Comparison of ENCODE assay signal across 8 mouse cellular contexts in the genomic region with DNA sequence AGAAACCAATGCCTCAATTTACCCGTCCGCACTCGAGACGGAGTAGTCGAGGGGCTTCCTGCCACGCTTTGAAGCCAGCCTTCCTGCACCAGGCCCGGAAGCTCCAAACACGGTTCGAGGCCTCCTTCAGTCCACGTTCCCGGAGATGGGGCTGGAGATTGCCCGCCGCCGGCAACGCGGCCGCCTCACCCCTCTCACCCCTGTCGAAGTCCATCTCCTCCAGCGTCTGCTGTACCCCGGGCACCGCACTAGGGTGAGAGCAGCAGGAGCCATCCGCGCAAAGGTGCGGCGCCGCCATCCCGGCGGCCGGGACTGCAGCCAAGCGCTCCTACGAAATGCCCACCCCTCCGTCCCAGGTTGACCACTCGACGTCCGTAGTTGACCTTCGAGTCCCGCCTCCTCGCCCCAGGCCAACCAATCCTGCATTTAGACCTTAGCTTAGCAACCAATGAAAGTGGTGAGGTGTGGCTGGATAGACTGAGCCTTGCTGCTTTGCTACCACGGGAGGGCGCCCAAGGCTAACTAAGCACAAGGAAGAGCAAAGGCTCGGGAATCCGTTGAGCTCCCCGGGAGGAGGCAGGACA. TPM values are rescaled to one million over a fixed set of nuclear protein-coding genes. Genes with fewer than 3 reads are reported as not detected.
A peak's percentile ranks its signal among the peaks of the same experiment; 100 is the strongest.
DNase-seq lines count a peak whose midpoint lies in the region; ATAC-seq and TF ChIP-seq lines count a peak whose summit lies in the region.

Ankrd39 (minus strand) TSS at position 558 of the 584 bp plus-strand sequence.

- peaks cover 3% of the 10 kb centered on the region; the same call in 1 of the 2 replicates for H3K4me1 ChIP-seq in bone marrow macrophage, adult 2 months (ENCODE audit: control insufficient read depth, insufficient read depth, low read length)
- peaks cover 9% of the 10 kb centered on the region; the same call in 1 of the 2 replicates for H3K4me1 ChIP-seq in embryonic fibroblast, embryonic 13.5 days (ENCODE audit: control insufficient read depth, insufficient read depth, low read length)
- H3K4me1 ChIP-seq in kidney, embryonic 14.5 days (ENCODE audit: control insufficient read depth, insufficient read depth, low read length), result peaks cover 29% of the 10 kb centered on the region
- peaks cover 50% of the 10 kb centered on the region for H3K4me1 ChIP-seq in limb, embryonic 15.5 days

- no peaks in the 10 kb centered on the region for H3K9me3 ChIP-seq in kidney, embryonic 14.5 days (ENCODE audit: control insufficient read depth, low read length)
- H3K9me3 ChIP-seq in limb, embryonic 15.5 days, result no peaks in the 10 kb centered on the region

- peaks cover 36% of the 10 kb centered on the region for H3K36me3 ChIP-seq in kidney, embryonic 14.5 days (ENCODE audit: control insufficient read depth, insufficient read depth, low read length)
- peaks cover 40% of the 10 kb centered on the region for H3K36me3 ChIP-seq in limb, embryonic 15.5 days

- no peak within 1 kb of the TSS for H3K27ac ChIP-seq in bone marrow macrophage, adult 2 months (ENCODE audit: insufficient read depth, low read depth, low read length)
- H3K27ac ChIP-seq in embryonic fibroblast, embryonic 13.5 days (ENCODE audit: insufficient read depth, low read length), result peak within 1 kb of the TSS; percentile 36
- H3K27ac ChIP-seq in kidney, embryonic 14.5 days (ENCODE audit: low read depth, low read length), result peak within 1 kb of the TSS; percentile 69
- peak within 1 kb of the TSS; percentile 79 for H3K27ac ChIP-seq in limb, embryonic 15.5 days

- peak; percentile 77 for TF ChIP-seq CTCF in bone marrow macrophage, adult 2 months (IDR thresholded peaks at IDR 0.05; ENCODE audit: low read depth, low read length)
- TF ChIP-seq CTCF in embryonic fibroblast, embryonic 13.5 days (IDR thresholded peaks at IDR 0.05; ENCODE audit: borderline replicate concordance, insufficient read depth, low read length), result peak; percentile 90

- no peaks in the 10 kb centered on the region for H3K27me3 ChIP-seq in kidney, embryonic 14.5 days (ENCODE audit: control insufficient read depth, insufficient read depth, low read length)
- no peaks in the 10 kb centered on the region for H3K27me3 ChIP-seq in limb, embryonic 15.5 days

- ATAC-seq in kidney, embryonic 14.5 days (ENCODE audit: low FRiP score, low TSS enrichment), result peak; percentile 98
- peak; percentile 94 for ATAC-seq in limb, embryonic 15.5 days (ENCODE audit: insufficient number of reproducible peaks, low FRiP score, low TSS enrichment, low read depth)

- H3K4me2 ChIP-seq in kidney, embryonic 14.5 days (replicated peaks; ENCODE audit: low read depth, low read length), result peak within 1 kb of the TSS; percentile 80
- peak within 1 kb of the TSS; percentile 70 for H3K4me2 ChIP-seq in limb, embryonic 15.5 days

- WGBS in kidney, embryonic 14.5 days, result under 1% methylated on average over 43 of the region's 43 CpGs
- WGBS in limb, embryonic 15.5 days, result under 1% methylated on average over 43 of the region's 43 CpGs

- TF ChIP-seq POLR2A in bone marrow macrophage, adult 2 months (IDR thresholded peaks at IDR 0.05; ENCODE audit: borderline replicate concordance, low read depth, low read length), result no peak
- TF ChIP-seq POLR2A in embryonic fibroblast, embryonic 13.5 days (IDR thresholded peaks at IDR 0.05; ENCODE audit: low read depth, low read length), result peak; percentile 85

- peak within 1 kb of the TSS; percentile 80 for H3K4me3 ChIP-seq in bone marrow macrophage, adult 2 months (ENCODE audit: insufficient read depth, low read length)
- H3K4me3 ChIP-seq in embryonic fibroblast, embryonic 13.5 days (ENCODE audit: insufficient read depth, low read length), result peak within 1 kb of the TSS; percentile 64
- H3K4me3 ChIP-seq in kidney, embryonic 14.5 days (ENCODE audit: low read length), result peak within 1 kb of the TSS; percentile 73
- H3K4me3 ChIP-seq in limb, embryonic 15.5 days, result peak within 1 kb of the TSS; percentile 60

- peak within 1 kb of the TSS; percentile 75 for H3K9ac ChIP-seq in kidney, embryonic 14.5 days (ENCODE audit: low read depth, low read length)
- H3K9ac ChIP-seq in limb, embryonic 15.5 days, result peak within 1 kb of the TSS; percentile 62

- DNase-seq in A20 (ENCODE audit: low read depth, low spot score), result peak; percentile 98
- peak; percentile 99 for DNase-seq in heart, adult 9 months (ENCODE audit: low spot score in 2 of 2)
- DNase-seq in monocyte, adult 2 months (ENCODE audit: low read depth in 1 of 2, low spot score in 2 of 2), result peak; percentile 89 to 90
- peak; percentile 97 for DNase-seq in spleen, postnatal 36 days (ENCODE audit: low spot score in 2 of 2)

RNA-seq across cellular contexts. Expression of gene Ankrd39, which starts in this region (rescaled TPM):
- polyA plus RNA-seq in bone marrow macrophage, adult 2 months (2012; ENCODE audit: insufficient read depth, insufficient read length, missing spikeins), result 6.2 and 6.8 TPM in 2 replicates
- 7.7 and 8.0 TPM in 2 replicates for polyA plus RNA-seq in embryonic fibroblast, embryonic 13.5 days (2011; ENCODE audit: insufficient read length, low read depth, missing spikeins)
- 22.4 and 22.7 TPM in 2 replicates for polyA plus RNA-seq in kidney, embryonic 14.5 days (2014; fragmentation: Nextera tagmentation; extraction: Ambion mirVana)
- polyA plus RNA-seq in limb, embryonic 15.5 days (2015; fragmentation: Nextera tagmentation; extraction: Ambion mirVana), result 21.7 and 24.0 TPM in 2 replicates
